Mouse (Mus musculus) thymus, adult 2 months (tissue): ENCODE measurements around the gene Fkbp5. TPM values are rescaled to one million over a fixed set of nuclear protein-coding genes. Genes with fewer than 3 reads are reported as not detected.
"Not testable (repeated sequence)": the region's sequence is repeated elsewhere in the genome, so short reads cannot be mapped to it uniquely, and the experiment has no call there.

Experiments
- DNase-seq: peaks from one replicate; pipeline ENCODE4 v3.0.0; 2021
- H3K27ac ChIP-seq: fragments of 200-500 bp; 2 replicates; pipeline ENCODE4 v1.5.1; 2012; ENCODE audit warnings: low read length, control low read depth; ENCODE audit not compliant: control insufficient read depth, insufficient read depth
- H3K27me3 ChIP-seq: fragments of 200-500 bp; 2 replicates; pipeline ENCODE4 v1.6.1; 2012; ENCODE audit warnings: mild to moderate bottlenecking, low read length, moderate library complexity, mixed read lengths; ENCODE audit not compliant: control insufficient read depth, insufficient read depth
- H3K36me3 ChIP-seq: fragments of 200-500 bp; 2 replicates; pipeline ENCODE4 v1.6.1; 2012; ENCODE audit warnings: mild to moderate bottlenecking, low read length, moderate library complexity; ENCODE audit not compliant: control insufficient read depth, insufficient read depth
- H3K4me1 ChIP-seq: fragments of 200-500 bp; replicated peaks from 2 replicates; pipeline ENCODE4 v1.6.1; 2012; ENCODE audit warnings: low read length; ENCODE audit not compliant: control insufficient read depth, insufficient read depth
- H3K4me3 ChIP-seq: fragments of 200-500 bp; 2 replicates; pipeline ENCODE4 v1.5.1; 2012; ENCODE audit warnings: mild to moderate bottlenecking, low read length, control low read depth, moderate library complexity; ENCODE audit not compliant: control insufficient read depth, insufficient read depth
- CTCF ChIP-seq: fragments of 200-500 bp; IDR thresholded peaks from 2 replicates; pipeline ENCODE4 v1.5.1; 2012; ENCODE audit warnings: mild to moderate bottlenecking, control low read depth, low read length, moderate library complexity, borderline replicate concordance; ENCODE audit not compliant: control insufficient read depth, poor library complexity, insufficient read depth; ENCODE audit errors: extremely low read depth
- POLR2A ChIP-seq: fragments of 200-500 bp; IDR thresholded peaks from 2 replicates; pipeline ENCODE4 v1.6.1; 2012; ENCODE audit warnings: mild to moderate bottlenecking, low read length, control low read depth, moderate library complexity; ENCODE audit not compliant: control insufficient read depth, poor library complexity, insufficient read depth; ENCODE audit errors: extremely low read depth
- WGBS: fragments of 180-500 bp; shearing (Covaris S2); methylation state at CpG from one replicate; pipeline ENCODE4 v1.1.7; 2018; 5-methylcytosine and 5-hydroxymethylcytosine counted together
- polyA plus RNA-seq: library from polyadenylated mRNA; depleted of rRNA; stranded (reverse); fragments of >200 nt; gene quantifications from 2 replicates; pipeline ENCODE4 v1.2.3, GENCODE M21; 2012

The Fkbp5 gene
- polyA plus RNA-seq, 1 experiment, result 157 TPM

GRCm38 (mm10) chr17:28406471-28406870 is 110.9 kb downstream of the Fkbp5 start:
- Histone ChIP-seq H3K27ac (no peak overlapping the region), H3K4me3 (no peak overlapping the region), H3K4me1 (no peaks in the 10 kb centered on the region), H3K36me3 (peaks cover 49% of the 10 kb centered on the region), H3K27me3 (no peaks in the 10 kb centered on the region)
- no peak for DNase-seq
- TF ChIP-seq CTCF, result no peak
- no peak for TF ChIP-seq POLR2A
- WGBS, result 99% methylated on average over 7 of the region's 7 CpGs

GRCm38 (mm10) chr17:28404745-28405144 is 112.6 kb downstream of the Fkbp5 start:
- not testable (repeated sequence) for DNase-seq, H3K4me3 ChIP-seq, H3K4me1 ChIP-seq, H3K27ac ChIP-seq, H3K27me3 ChIP-seq
- H3K36me3 ChIP-seq, result peaks cover 50% of the 10 kb centered on the region
- WGBS, result 96% methylated on average over 2 of the region's 2 CpGs

- Histone ChIP-seq H3K4me1 (no peaks in the 10 kb centered on the region), H3K27me3 (no peaks in the 10 kb centered on the region)
- TF ChIP-seq CTCF, result no peak
- TF ChIP-seq POLR2A, result no peak
Measured at GRCm38 (mm10) chr17:28404301-28404700, 113.0 kb downstream of the Fkbp5 start.

GRCm38 (mm10) chr17:28394994-28395393 is 122.3 kb downstream of the Fkbp5 start:
- Histone ChIP-seq H3K4me1 (peaks cover 6% of the 10 kb centered on the region), H3K27ac (no peak overlapping the region), H3K36me3 (peaks cover 32% of the 10 kb centered on the region), H3K4me3 (no peak overlapping the region), H3K27me3 (no peaks in the 10 kb centered on the region)
- TF ChIP-seq POLR2A (no peak), CTCF (no peak)
- 80% methylated on average over 7 of the region's 7 CpGs for WGBS
- no peak for DNase-seq

More at GRCm38 (mm10) chr17:28404301-28404700, 113.0 kb downstream of the Fkbp5 start:
- Histone ChIP-seq H3K27ac (no peak overlapping the region), H3K4me3 (no peak overlapping the region), H3K36me3 (peaks cover 51% of the 10 kb centered on the region)
- DNase-seq, result no peak
- WGBS, result 96% methylated on average over 11 of the region's 11 CpGs

- 93% methylated on average over 15 of the region's 15 CpGs for WGBS
- Histone ChIP-seq H3K27ac (no peak overlapping the region), H3K36me3 (peaks cover 26% of the 10 kb centered on the region), H3K4me3 (no peak overlapping the region), H3K4me1 (peaks cover 6% of the 10 kb centered on the region), H3K27me3 (no peaks in the 10 kb centered on the region)
- TF ChIP-seq CTCF (no peak), POLR2A (no peak)
- DNase-seq, result no peak
Measured at GRCm38 (mm10) chr17:28394051-28394765, 123.1 kb downstream of the Fkbp5 start.

GRCm38 (mm10) chr17:28391568-28392432 is 125.5 kb downstream of the Fkbp5 start:
- H3K36me3 ChIP-seq, result peaks cover 3% of the 10 kb centered on the region; the same call in 1 of the 2 replicates
- DNase-seq, result no peak
- H3K4me1 ChIP-seq, result peaks cover 6% of the 10 kb centered on the region
- 5% methylated on average over 21 of the region's 25 CpGs for WGBS
- H3K27ac ChIP-seq, result no peak overlapping the region
- H3K4me3 ChIP-seq, result no peak overlapping the region
- no peaks in the 10 kb centered on the region; the same call in 1 of the 2 replicates for H3K27me3 ChIP-seq
- TF ChIP-seq CTCF, result no peak
- TF ChIP-seq POLR2A, result no peak
